Mouse (Mus musculus): ENCODE measurements around the gene Casp6.

GRCm38 (mm10) chr3:129893143-129893542 lies 8.1 kb upstream of the Casp6 start:
- no peak for TF ChIP-seq POLR2A (IDR thresholded peaks at IDR 0.05; ENCODE audit: insufficient read length, low read depth)
- no peak for TF ChIP-seq MYOG (IDR thresholded peaks at IDR 0.05; ENCODE audit: control insufficient read depth in 1 of 3, insufficient read depth in 1 of 3, insufficient read length in 2 of 3, low read depth in 2 of 3)
- no peak for TF ChIP-seq E2F4 (IDR thresholded peaks at IDR 0.05; ENCODE audit: insufficient read depth)
- TF ChIP-seq MAX (IDR thresholded peaks at IDR 0.05; ENCODE audit: low read depth), result no peak
